Mouse (Mus musculus) hindbrain, postnatal 0 days (tissue): Measurements from ENCODE around the gene Ogfod2. TPM values are rescaled to one million over a fixed set of nuclear protein-coding genes. Genes with fewer than 3 reads are reported as not detected.

Experiments used
- ATAC-seq: fragments of 200-750 bp; cut with Nextera tagmentation; 2 replicates; pipeline ENCODE4 v1.8.0; 2017; ENCODE audit warnings: mild to moderate bottlenecking, moderate TSS enrichment, moderate library complexity
- DNase-seq: peaks from one replicate; pipeline ENCODE4 v3.0.0-alpha.2; 2015; ENCODE audit warnings: low spot score
- H3K27ac ChIP-seq: fragments of 300-500 bp; sonication (generic); 2 replicates; pipeline ENCODE4 v1.5.1; 2014; ENCODE audit warnings: mild to moderate bottlenecking
- H3K27me3 ChIP-seq: fragments of 300-500 bp; sonication (generic); 2 replicates; pipeline ENCODE4 v1.6.1; 2014; ENCODE audit warnings: low read length, mixed read lengths; ENCODE audit not compliant: insufficient read depth
- H3K36me3 ChIP-seq: fragments of 300-500 bp; sonication (generic); 2 replicates; pipeline ENCODE4 v1.6.1; 2014; ENCODE audit warnings: low read length, mixed read lengths; ENCODE audit not compliant: insufficient read depth
- H3K4me1 ChIP-seq: fragments of 300-500 bp; sonication (generic); 2 replicates; pipeline ENCODE4 v1.6.1; 2014; ENCODE audit warnings: antibody characterized with exemption, low read length, mixed read lengths; ENCODE audit not compliant: insufficient read depth
- H3K4me2 ChIP-seq: fragments of 300-500 bp; sonication (generic); 2 replicates; pipeline ENCODE4 v1.6.1; 2014; ENCODE audit warnings: low read depth, mild to moderate bottlenecking, low read length, moderate library complexity, mixed read lengths
- H3K4me3 ChIP-seq: fragments of 300-500 bp; sonication (generic); 2 replicates; pipeline ENCODE4 v1.5.1; 2014; ENCODE audit warnings: low read length
- H3K9ac ChIP-seq: fragments of 300-500 bp; sonication (generic); replicated peaks from 2 replicates; pipeline ENCODE4 v1.6.1; 2014; ENCODE audit warnings: mild to moderate bottlenecking, low read length, moderate library complexity, mixed read lengths
- H3K9me3 ChIP-seq: fragments of 300-500 bp; sonication (generic); 2 replicates; pipeline ENCODE4 v1.6.1; 2016; ENCODE audit warnings: low read length, mixed read lengths
- CTCF ChIP-seq: IDR thresholded peaks from 2 replicates; pipeline ENCODE4 v1.5.1; 2016; ENCODE audit warnings: antibody characterized with exemption, control low read depth, low read depth
- WGBS: fragments of 180-500 bp; shearing (Covaris S2); extraction: QIAGEN DNeasy Blood & Tissue Kit; methylation state at CpG from one replicate; pipeline ENCODE4 v1.1.7; 2014; 5-methylcytosine and 5-hydroxymethylcytosine counted together
- polyA plus RNA-seq: library from polyadenylated mRNA; unstranded; fragments of >200 nt; fragmentation: Nextera tagmentation; extraction: Ambion mirVana; gene quantifications from 2 replicates; pipeline ENCODE4 v1.2.1, GENCODE M21; 2015
- total RNA-seq: library from RNA; depleted of rRNA; stranded (reverse); fragments of >200 nt; gene quantifications from 2 replicates; pipeline ENCODE4 v1.2.3, GENCODE M21; 2014

Gene Ogfod2
- total and polyA plus RNA-seq, 2 experiments from 2014 or later = 38.2 to 52.0 TPM

GRCm38 (mm10) chr5:124103552-124103951 lies 8.5 kb upstream of the Ogfod2 start:
- no peak for DNase-seq
- H3K36me3 ChIP-seq = no peaks in the 10 kb centered on the region
- ATAC-seq = no peak
- no peaks in the 10 kb centered on the region for H3K9me3 ChIP-seq
- H3K27me3 ChIP-seq = no peaks in the 10 kb centered on the region
- H3K4me2 ChIP-seq = no peak overlapping the region
- no peak overlapping the region for H3K4me3 ChIP-seq
- no peak overlapping the region for H3K9ac ChIP-seq
- no peaks in the 10 kb centered on the region for H3K4me1 ChIP-seq
- no peak for TF ChIP-seq CTCF
- 94% methylated on average over 9 of the region's 9 CpGs for WGBS
- no peak overlapping the region for H3K27ac ChIP-seq

GRCm38 (mm10) chr5:124111077-124111741 lies 888 bp upstream of the Ogfod2 start:
- DNase-seq (peak; percentile 55), ATAC-seq (no peak; the same call in 1 of the 2 replicates)
- Histone ChIP-seq H3K27me3 (no peaks in the 10 kb centered on the region), H3K27ac (peak overlapping the region; percentile 93), H3K4me1 (peaks cover 7% of the 10 kb centered on the region), H3K9me3 (no peaks in the 10 kb centered on the region), H3K4me2 (peak overlapping the region; percentile 96), H3K4me3 (peak overlapping the region; percentile 65), H3K9ac (peak overlapping the region; percentile 62), H3K36me3 (no peaks in the 10 kb centered on the region)
- WGBS = 25% methylated on average over 17 of the region's 17 CpGs
- TF ChIP-seq CTCF = peak; percentile 86

- H3K9ac ChIP-seq = peak overlapping the region; percentile 62
- H3K9me3 ChIP-seq = no peaks in the 10 kb centered on the region
- peaks cover 17% of the 10 kb centered on the region for H3K4me1 ChIP-seq
- TF ChIP-seq CTCF = no peak
- no peak for ATAC-seq
- H3K27me3 ChIP-seq = no peaks in the 10 kb centered on the region
- DNase-seq = peak; percentile 51
- 1% methylated on average over 18 of the region's 18 CpGs for WGBS
- H3K4me2 ChIP-seq = peak overlapping the region; percentile 96
- no peaks in the 10 kb centered on the region for H3K36me3 ChIP-seq
- peak overlapping the region; percentile 65 for H3K4me3 ChIP-seq
- peak overlapping the region; percentile 93 for H3K27ac ChIP-seq
Observed at GRCm38 (mm10) chr5:124112531-124112930, 434 bp downstream of the Ogfod2 start.

- H3K9me3 ChIP-seq = no peaks in the 10 kb centered on the region
- H3K4me1 ChIP-seq = peaks cover 17% of the 10 kb centered on the region
- H3K36me3 ChIP-seq = no peaks in the 10 kb centered on the region; the same call in 1 of the 2 replicates
- H3K27ac ChIP-seq = peak overlapping the region; percentile 93; the same call in 1 of the 2 replicates
- peak; percentile 68 for TF ChIP-seq CTCF
- H3K27me3 ChIP-seq = no peaks in the 10 kb centered on the region
- peak overlapping the region; percentile 65 for H3K4me3 ChIP-seq
- DNase-seq = peak; percentile 69
- ATAC-seq = no peak
- 19% methylated on average over 13 of the region's 14 CpGs for WGBS
- H3K9ac ChIP-seq = peak overlapping the region; percentile 62
- peak overlapping the region; percentile 96 for H3K4me2 ChIP-seq
Observed at GRCm38 (mm10) chr5:124113030-124113429, 933 bp downstream of the Ogfod2 start.

GRCm38 (mm10) chr5:124114276-124115025 lies 2.4 kb downstream of the Ogfod2 start:
- no peak overlapping the region for H3K9ac ChIP-seq
- H3K36me3 ChIP-seq = no peaks in the 10 kb centered on the region; the same call in 1 of the 2 replicates
- ATAC-seq (no peak), DNase-seq (no peak)
- no peaks in the 10 kb centered on the region for H3K9me3 ChIP-seq
- no peak overlapping the region for H3K27ac ChIP-seq
- WGBS = 91% methylated on average over 24 of the region's 24 CpGs
- no peak for TF ChIP-seq CTCF
- H3K4me1 ChIP-seq = peaks cover 17% of the 10 kb centered on the region
- no peak overlapping the region for H3K4me2 ChIP-seq
- H3K27me3 ChIP-seq = no peaks in the 10 kb centered on the region
- no peak overlapping the region for H3K4me3 ChIP-seq

GRCm38 (mm10) chr5:124115531-124115930 lies 3.4 kb downstream of the Ogfod2 start:
- H3K27ac ChIP-seq = peak overlapping the region; percentile 86; the same call in 1 of the 2 replicates
- no peak for ATAC-seq
- WGBS = 23% methylated on average over 7 of the region's 7 CpGs
- H3K4me3 ChIP-seq = peak overlapping the region; percentile 91
- peaks cover 17% of the 10 kb centered on the region for H3K4me1 ChIP-seq
- no peaks in the 10 kb centered on the region for H3K9me3 ChIP-seq
- peak overlapping the region; percentile 92 for H3K9ac ChIP-seq
- H3K36me3 ChIP-seq = peaks cover 10% of the 10 kb centered on the region; the same call in 1 of the 2 replicates
- no peaks in the 10 kb centered on the region for H3K27me3 ChIP-seq
- DNase-seq = no peak
- no peak for TF ChIP-seq CTCF
- H3K4me2 ChIP-seq = peak overlapping the region; percentile 99
